Mouse (Mus musculus): ENCODE measurements around the gene H2-Q1. TPM values are rescaled to one million over a fixed set of nuclear protein-coding genes. Genes with fewer than 3 reads are reported as not detected.
"Not testable (repeated sequence)": the region's sequence is repeated elsewhere in the genome, so short reads cannot be mapped to it uniquely, and the experiment has no call there.

Gene H2-Q1
- polyA plus RNA-seq, 1 experiment = not detected

GRCm38 (mm10) chr17:35301645-35302258 lies 18.5 kb upstream of the H2-Q1 start:
- TF ChIP-seq CTCF (IDR thresholded peaks at IDR 0.05; ENCODE audit: borderline replicate concordance, insufficient read depth, low read length) (peak; percentile 74), POLR2A (IDR thresholded peaks at IDR 0.05; ENCODE audit: low read depth, low read length) (no peak)
- no peak overlapping the region for H3K4me3 ChIP-seq (ENCODE audit: insufficient read depth, low read length)
- no peak overlapping the region for H3K27ac ChIP-seq (ENCODE audit: insufficient read depth, low read length)
- no peaks in the 10 kb centered on the region for H3K4me1 ChIP-seq (ENCODE audit: control insufficient read depth, insufficient read depth, low read length)

DNA sequence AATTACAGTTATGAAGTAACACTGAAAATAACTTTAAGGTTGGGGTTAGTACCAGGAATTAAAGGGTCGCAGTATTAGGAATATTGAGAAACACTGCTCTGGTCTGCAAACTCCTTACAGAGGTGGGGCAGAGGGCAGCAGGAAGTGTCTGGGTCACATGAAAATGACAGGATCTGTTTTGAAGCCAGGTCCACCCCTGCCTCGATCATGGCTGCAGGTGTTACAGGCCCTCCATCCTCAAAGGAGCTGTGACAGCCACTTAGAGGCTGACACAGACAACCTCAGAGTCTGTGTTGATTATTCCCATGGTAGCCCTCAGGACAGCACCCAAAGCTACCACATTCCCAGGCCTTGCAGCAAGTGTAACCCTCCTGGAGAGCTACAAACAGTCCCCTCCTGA lies 16.9 kb upstream of the H2-Q1 start:
- H3K27ac ChIP-seq (ENCODE audit: insufficient read depth, low read length) = no peak overlapping the region
- H3K4me3 ChIP-seq (ENCODE audit: insufficient read depth, low read length) = no peak overlapping the region
- no peak for TF ChIP-seq CTCF (IDR thresholded peaks at IDR 0.05; ENCODE audit: borderline replicate concordance, insufficient read depth, low read length)
- TF ChIP-seq POLR2A (IDR thresholded peaks at IDR 0.05; ENCODE audit: low read depth, low read length) = no peak
- H3K4me1 ChIP-seq (ENCODE audit: control insufficient read depth, insufficient read depth, low read length) = no peaks in the 10 kb centered on the region

- TF ChIP-seq CTCF (IDR thresholded peaks at IDR 0.05; ENCODE audit: borderline replicate concordance, insufficient read depth, low read length) = no peak
- no peak for TF ChIP-seq POLR2A (IDR thresholded peaks at IDR 0.05; ENCODE audit: low read depth, low read length)
- H3K4me3 ChIP-seq (ENCODE audit: insufficient read depth, low read length) = no peak overlapping the region
- no peaks in the 10 kb centered on the region for H3K4me1 ChIP-seq (ENCODE audit: control insufficient read depth, insufficient read depth, low read length)
- H3K27ac ChIP-seq (ENCODE audit: insufficient read depth, low read length) = no peak overlapping the region
Measured at GRCm38 (mm10) chr17:35303756-35304350, 16.4 kb upstream of the H2-Q1 start.

DNA sequence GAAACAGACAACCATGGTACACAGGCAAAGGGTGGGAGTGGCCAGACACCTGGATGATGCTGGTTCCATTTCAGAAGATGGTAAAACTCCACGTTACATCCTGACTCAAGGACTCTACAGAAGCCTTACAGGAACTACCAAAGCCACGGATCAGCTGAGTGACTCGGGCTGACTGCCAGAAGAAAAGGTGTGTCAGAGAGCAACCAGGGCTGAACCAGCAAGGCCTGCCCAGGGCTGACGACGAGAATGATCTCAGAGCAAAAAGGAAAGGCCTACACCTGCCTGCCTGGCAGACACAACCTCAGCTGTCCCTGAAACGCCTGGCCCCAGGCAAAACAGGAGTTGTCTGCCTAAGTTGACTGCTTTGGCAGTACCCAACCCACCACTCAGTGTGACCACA lies 15.7 kb upstream of the H2-Q1 start:
- TF ChIP-seq CTCF (IDR thresholded peaks at IDR 0.05; ENCODE audit: borderline replicate concordance, insufficient read depth, low read length) (no peak), POLR2A (IDR thresholded peaks at IDR 0.05; ENCODE audit: low read depth, low read length) (no peak)
- Histone ChIP-seq H3K4me3 (ENCODE audit: insufficient read depth, low read length) (no peak overlapping the region), H3K27ac (ENCODE audit: insufficient read depth, low read length) (no peak overlapping the region), H3K4me1 (ENCODE audit: control insufficient read depth, insufficient read depth, low read length) (no peaks in the 10 kb centered on the region)

GRCm38 (mm10) chr17:35304921-35305320 lies 15.3 kb upstream of the H2-Q1 start:
- H3K4me1 ChIP-seq (ENCODE audit: control insufficient read depth, insufficient read depth, low read length); H3K27ac ChIP-seq (ENCODE audit: insufficient read depth, low read length); H3K4me3 ChIP-seq (ENCODE audit: insufficient read depth, low read length): not testable (repeated sequence)

DNA sequence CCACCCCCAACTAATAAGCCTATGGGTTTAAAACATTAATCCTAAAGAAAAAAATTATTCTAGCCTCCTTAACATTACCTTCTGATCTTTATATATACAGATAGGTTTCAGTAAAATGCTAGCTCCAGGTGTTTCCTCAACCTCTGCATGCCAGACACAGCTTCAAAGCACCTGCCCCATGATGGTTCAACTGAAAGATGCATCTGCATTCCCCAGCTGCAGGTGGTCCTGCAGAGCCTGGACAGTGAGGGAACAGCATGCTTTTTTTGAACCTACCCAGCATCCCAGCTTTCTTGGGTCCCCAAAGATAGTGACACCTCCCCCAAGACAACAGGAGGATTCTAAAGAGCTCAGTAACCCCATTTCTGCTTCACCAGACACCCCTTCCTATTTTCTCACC lies 1.5 kb upstream of the H2-Q1 start:
- no peak overlapping the region for H3K27ac ChIP-seq (ENCODE audit: insufficient read depth, low read length)
- H3K4me1 ChIP-seq (ENCODE audit: control insufficient read depth, insufficient read depth, low read length) = no peaks in the 10 kb centered on the region
- TF ChIP-seq POLR2A (IDR thresholded peaks at IDR 0.05; ENCODE audit: low read depth, low read length) (no peak), CTCF (IDR thresholded peaks at IDR 0.05; ENCODE audit: borderline replicate concordance, insufficient read depth, low read length) (no peak)
- H3K4me3 ChIP-seq (ENCODE audit: insufficient read depth, low read length) = no peak overlapping the region

DNA sequence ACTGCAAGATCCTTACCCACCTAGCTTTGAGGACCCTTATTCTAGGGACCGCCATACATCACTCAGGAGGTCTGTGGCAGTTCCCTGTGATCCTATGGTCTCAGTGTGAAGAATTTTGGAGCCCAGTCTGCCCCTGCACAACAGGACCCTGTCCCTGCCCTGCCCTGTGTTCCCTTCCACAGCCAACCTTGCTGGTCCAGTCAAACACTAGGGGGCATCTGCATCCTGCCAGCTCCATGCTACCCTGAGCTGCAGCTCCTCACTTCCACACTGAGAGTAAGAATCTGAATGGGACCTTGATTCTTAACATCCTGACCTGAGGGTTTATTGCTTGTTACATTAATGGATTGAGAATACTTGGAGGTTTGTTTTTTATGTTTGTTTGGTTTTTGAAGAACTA lies 4.9 kb downstream of the H2-Q1 start:
- H3K4me1 ChIP-seq (ENCODE audit: control insufficient read depth, insufficient read depth, low read length); H3K4me3 ChIP-seq (ENCODE audit: insufficient read depth, low read length); H3K27ac ChIP-seq (ENCODE audit: insufficient read depth, low read length): not testable (repeated sequence)
- TF ChIP-seq CTCF (IDR thresholded peaks at IDR 0.05; ENCODE audit: borderline replicate concordance, insufficient read depth, low read length) = peak; percentile 46; the same call in 1 of the 2 replicates

DNA sequence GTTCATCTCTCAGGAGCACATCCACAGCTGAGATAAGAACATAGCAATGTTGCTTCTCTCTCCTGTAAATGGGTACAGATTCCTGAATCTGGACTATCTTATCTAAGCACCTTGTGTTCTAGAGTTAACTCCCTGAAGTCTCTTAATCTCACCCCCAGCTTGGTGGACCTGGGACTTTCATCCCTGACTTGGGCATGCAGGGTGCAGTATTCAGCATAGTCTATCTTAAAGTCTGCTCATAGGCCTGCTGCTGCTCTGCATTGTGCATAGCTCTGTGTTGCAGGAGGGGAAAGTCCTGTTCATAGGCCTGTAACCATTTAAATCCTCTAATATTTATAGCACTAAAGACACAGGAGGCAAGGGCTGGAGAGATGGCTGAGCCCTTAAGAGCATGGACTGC lies 5.8 kb downstream of the H2-Q1 start:
- not testable (repeated sequence) for H3K4me3 ChIP-seq (ENCODE audit: insufficient read depth, low read length); H3K4me1 ChIP-seq (ENCODE audit: control insufficient read depth, insufficient read depth, low read length); H3K27ac ChIP-seq (ENCODE audit: insufficient read depth, low read length)

DNA sequence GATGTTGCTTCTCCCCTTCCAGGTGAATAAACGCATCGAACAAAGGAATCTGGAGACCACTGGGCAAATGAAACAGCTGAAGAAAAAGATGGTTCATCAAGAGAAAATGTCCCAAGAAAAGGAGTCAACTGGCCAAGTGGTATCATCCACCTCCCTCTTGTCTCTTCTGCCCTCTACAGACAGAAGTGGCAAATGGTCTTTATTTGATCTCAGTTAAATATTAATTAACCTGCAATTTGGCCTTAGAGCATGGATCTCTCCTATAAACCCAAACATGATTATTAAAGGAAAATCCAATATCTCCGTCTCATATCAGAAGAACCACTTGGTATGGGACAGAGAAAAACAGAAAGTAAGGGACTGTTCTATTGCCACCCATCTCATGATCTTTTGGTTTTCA lies 9.5 kb downstream of the H2-Q1 start:
- H3K4me3 ChIP-seq (ENCODE audit: insufficient read depth, low read length); H3K4me1 ChIP-seq (ENCODE audit: control insufficient read depth, insufficient read depth, low read length); H3K27ac ChIP-seq (ENCODE audit: insufficient read depth, low read length): not testable (repeated sequence)

DNA sequence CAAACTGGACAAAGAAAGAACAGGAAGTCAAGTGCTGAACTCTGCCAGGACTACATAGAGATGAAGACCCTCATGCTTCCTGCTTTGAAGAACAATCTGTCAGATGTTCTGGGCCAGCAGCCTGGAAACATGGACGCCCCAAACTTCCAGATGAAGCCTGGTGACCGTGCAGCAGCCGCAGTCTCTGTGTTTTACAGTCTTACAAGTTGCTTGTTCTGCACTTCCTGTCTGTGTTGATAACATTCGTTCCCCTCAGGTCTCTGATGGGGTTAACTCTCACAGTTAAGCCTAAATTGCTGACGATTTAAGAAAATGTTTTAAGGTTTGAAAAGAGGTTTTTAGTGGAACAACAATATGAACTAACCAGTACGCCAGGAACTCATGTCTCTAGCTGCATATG lies 11.3 kb downstream of the H2-Q1 start:
- not testable (repeated sequence) for H3K4me1 ChIP-seq (ENCODE audit: control insufficient read depth, insufficient read depth, low read length); H3K27ac ChIP-seq (ENCODE audit: insufficient read depth, low read length); H3K4me3 ChIP-seq (ENCODE audit: insufficient read depth, low read length)

DNA sequence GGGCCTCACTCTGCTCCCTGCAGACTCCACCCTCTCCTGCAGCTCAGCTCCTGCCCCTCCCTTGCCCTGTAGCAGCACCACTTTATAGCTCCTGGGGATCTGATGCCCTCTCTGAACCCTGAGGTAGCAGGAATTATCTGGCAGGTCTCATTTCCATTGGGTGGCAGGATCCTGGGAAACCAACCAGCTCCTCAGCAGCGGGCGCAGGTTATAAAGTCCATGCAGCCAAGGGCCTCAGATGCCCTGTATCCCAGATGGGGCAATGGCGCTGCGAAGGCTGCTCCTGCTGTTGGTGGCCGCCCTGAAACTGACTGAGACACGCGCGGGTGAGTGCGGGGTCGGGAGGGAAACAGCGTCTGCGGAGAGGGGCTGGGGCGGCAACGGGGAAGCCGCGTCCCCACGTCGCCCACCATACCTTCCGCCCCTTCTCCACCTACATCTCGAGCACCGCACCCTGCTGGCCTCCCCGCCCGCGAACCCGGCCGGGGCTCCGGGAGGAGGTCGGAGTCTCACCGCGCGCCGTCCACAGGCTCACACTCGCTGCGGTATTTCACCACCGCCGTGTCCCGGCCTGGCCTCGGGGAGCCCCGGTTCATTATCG lies 22.0 kb downstream of the H2-Q1 start, which contains the start of gene H2-Q2:
Gene H2-Q2, plus strand, starts transcription at position 172 of the 601 bp plus-strand sequence.
- TF ChIP-seq POLR2A (IDR thresholded peaks at IDR 0.05; ENCODE audit: low read depth, low read length) = no peak
- no peak for TF ChIP-seq CTCF (IDR thresholded peaks at IDR 0.05; ENCODE audit: borderline replicate concordance, insufficient read depth, low read length)
- H3K27ac ChIP-seq (ENCODE audit: insufficient read depth, low read length) = no peak within 1 kb of the TSS

More for the DNA sequence above, 22.0 kb downstream of the H2-Q1 start, which contains the start of gene H2-Q2:
- H3K4me1 ChIP-seq (ENCODE audit: control insufficient read depth, insufficient read depth, low read length) = no peaks in the 10 kb centered on the region
- H3K4me3 ChIP-seq (ENCODE audit: insufficient read depth, low read length) = no peak within 1 kb of the TSS

All from embryonic fibroblast, embryonic 13.5 days (primary cell).